Mouse (Mus musculus): Measurements from ENCODE around the gene Rpl27. TPM values are rescaled to one million over a fixed set of nuclear protein-coding genes. Genes with fewer than 3 reads are reported as not detected.

Rpl27 gene
- polyA plus RNA-seq (2012; ENCODE audit: insufficient read depth, low replicate concordance): 250 and 697 TPM in 2 replicates

- Histone ChIP-seq H3K27me3 (replicated peaks) (no peaks in the 10 kb centered on the region), H3K36me3 (replicated peaks; ENCODE audit: low read length) (peaks cover 33% of the 10 kb centered on the region), H3K4me1 (peaks cover 30% of the 10 kb centered on the region), H3K9me3 (no peaks in the 10 kb centered on the region), H3K4me3 (replicated peaks) (peak within 1 kb of the TSS; percentile 95)
- TF ChIP-seq GATA1 (IDR thresholded peaks at IDR 0.05; ENCODE audit: borderline replicate concordance, low read length) (no peak), FLI1 (IDR thresholded peaks at IDR 0.05; ENCODE audit: low read length) (peak; percentile 58)
Observed at GRCm38 (mm10) chr11:101442127-101442693, at the start of gene Rpl27. Rpl27 (plus strand) TSS chr11:101442298.

- TF ChIP-seq FLI1 (IDR thresholded peaks at IDR 0.05; ENCODE audit: low read length): no peak
- TF ChIP-seq GATA1 (IDR thresholded peaks at IDR 0.05; ENCODE audit: borderline replicate concordance, low read length): no peak
- H3K4me3 ChIP-seq (replicated peaks): no peak overlapping the region
- H3K9me3 ChIP-seq: peaks cover 4% of the 10 kb centered on the region
- H3K27me3 ChIP-seq (replicated peaks): peaks cover 12% of the 10 kb centered on the region
- peaks cover 19% of the 10 kb centered on the region for H3K4me1 ChIP-seq
- H3K36me3 ChIP-seq (replicated peaks; ENCODE audit: low read length): no peaks in the 10 kb centered on the region
Observed at GRCm38 (mm10) chr11:101395110-101395509, 47.0 kb upstream of the Rpl27 start.

GRCm38 (mm10) chr11:101415306-101415705, 26.8 kb upstream of the Rpl27 start:
- no peak overlapping the region for H3K4me3 ChIP-seq (replicated peaks)
- H3K27me3 ChIP-seq (replicated peaks): no peaks in the 10 kb centered on the region
- H3K36me3 ChIP-seq (replicated peaks; ENCODE audit: low read length): peaks cover 37% of the 10 kb centered on the region
- TF ChIP-seq FLI1 (IDR thresholded peaks at IDR 0.05; ENCODE audit: low read length) (no peak), GATA1 (IDR thresholded peaks at IDR 0.05; ENCODE audit: borderline replicate concordance, low read length) (no peak)
- no peaks in the 10 kb centered on the region for H3K9me3 ChIP-seq
- peaks cover 31% of the 10 kb centered on the region for H3K4me1 ChIP-seq

GRCm38 (mm10) chr11:101416433-101417100, 25.5 kb upstream of the Rpl27 start:
- Histone ChIP-seq H3K9me3 (no peaks in the 10 kb centered on the region), H3K36me3 (replicated peaks; ENCODE audit: low read length) (peaks cover 25% of the 10 kb centered on the region), H3K4me1 (peaks cover 31% of the 10 kb centered on the region), H3K4me3 (replicated peaks) (peak overlapping the region; percentile 98), H3K27me3 (replicated peaks) (no peaks in the 10 kb centered on the region)
- TF ChIP-seq FLI1 (IDR thresholded peaks at IDR 0.05; ENCODE audit: low read length) (no peak), GATA1 (IDR thresholded peaks at IDR 0.05; ENCODE audit: borderline replicate concordance, low read length) (no peak)

- Histone ChIP-seq H3K27me3 (replicated peaks) (no peaks in the 10 kb centered on the region), H3K9me3 (no peaks in the 10 kb centered on the region), H3K4me3 (replicated peaks) (peak within 1 kb of the TSS; percentile 98), H3K4me1 (peaks cover 36% of the 10 kb centered on the region), H3K36me3 (replicated peaks; ENCODE audit: low read length) (peaks cover 20% of the 10 kb centered on the region)
- no peak for TF ChIP-seq FLI1 (IDR thresholded peaks at IDR 0.05; ENCODE audit: low read length)
- no peak for TF ChIP-seq GATA1 (IDR thresholded peaks at IDR 0.05; ENCODE audit: borderline replicate concordance, low read length)
Observed at GRCm38 (mm10) chr11:101417101-101417855, 24.8 kb upstream of the Rpl27 start, which contains the start of gene Aarsd1. Aarsd1 (minus strand) TSS chr11:101417615.

- no peaks in the 10 kb centered on the region for H3K27me3 ChIP-seq (replicated peaks)
- H3K36me3 ChIP-seq (replicated peaks; ENCODE audit: low read length): peaks cover 5% of the 10 kb centered on the region
- peaks cover 42% of the 10 kb centered on the region for H3K4me1 ChIP-seq
- TF ChIP-seq GATA1 (IDR thresholded peaks at IDR 0.05; ENCODE audit: borderline replicate concordance, low read length) (no peak), FLI1 (IDR thresholded peaks at IDR 0.05; ENCODE audit: low read length) (no peak)
- no peaks in the 10 kb centered on the region for H3K9me3 ChIP-seq
- H3K4me3 ChIP-seq (replicated peaks): no peak overlapping the region
Observed at GRCm38 (mm10) chr11:101418991-101419390, 23.1 kb upstream of the Rpl27 start.

- H3K9me3 ChIP-seq: no peaks in the 10 kb centered on the region
- no peak for TF ChIP-seq FLI1 (IDR thresholded peaks at IDR 0.05; ENCODE audit: low read length)
- TF ChIP-seq GATA1 (IDR thresholded peaks at IDR 0.05; ENCODE audit: borderline replicate concordance, low read length): no peak
- H3K4me1 ChIP-seq: peaks cover 48% of the 10 kb centered on the region
- H3K36me3 ChIP-seq (replicated peaks; ENCODE audit: low read length): peaks cover 3% of the 10 kb centered on the region
- no peaks in the 10 kb centered on the region for H3K27me3 ChIP-seq (replicated peaks)
- no peak overlapping the region for H3K4me3 ChIP-seq (replicated peaks)
Observed at GRCm38 (mm10) chr11:101419610-101420009, 22.5 kb upstream of the Rpl27 start.

GRCm38 (mm10) chr11:101420148-101420547, 21.9 kb upstream of the Rpl27 start:
- Histone ChIP-seq H3K4me3 (replicated peaks) (no peak overlapping the region), H3K4me1 (peaks cover 49% of the 10 kb centered on the region), H3K9me3 (no peaks in the 10 kb centered on the region), H3K36me3 (replicated peaks; ENCODE audit: low read length) (peaks cover 3% of the 10 kb centered on the region), H3K27me3 (replicated peaks) (no peaks in the 10 kb centered on the region)
- TF ChIP-seq FLI1 (IDR thresholded peaks at IDR 0.05; ENCODE audit: low read length) (no peak), GATA1 (IDR thresholded peaks at IDR 0.05; ENCODE audit: borderline replicate concordance, low read length) (no peak)

GRCm38 (mm10) chr11:101424105-101424851, 17.8 kb upstream of the Rpl27 start, which contains the start of gene Gm27029:
Gm27029 (minus strand) TSS chr11:101424796.
- peaks cover 55% of the 10 kb centered on the region for H3K4me1 ChIP-seq
- H3K9me3 ChIP-seq: no peaks in the 10 kb centered on the region
- peaks cover 14% of the 10 kb centered on the region for H3K36me3 ChIP-seq (replicated peaks; ENCODE audit: low read length)
- H3K4me3 ChIP-seq (replicated peaks): peak within 1 kb of the TSS; percentile 99
- H3K27me3 ChIP-seq (replicated peaks): no peaks in the 10 kb centered on the region
- TF ChIP-seq FLI1 (IDR thresholded peaks at IDR 0.05; ENCODE audit: low read length): no peak
- TF ChIP-seq GATA1 (IDR thresholded peaks at IDR 0.05; ENCODE audit: borderline replicate concordance, low read length): no peak
